Mouse (Mus musculus) erythroblast, embryonic 14.5 days (primary cell): ENCODE data around the gene Dnaic1.

ENCODE experiments used
- GATA1 ChIP-seq: IDR thresholded peaks from 2 replicates; pipeline ENCODE4 v1.6.1; 2012; ENCODE audit warnings: low read length, inconsistent platforms, mixed read lengths
- TAL1 ChIP-seq: IDR thresholded peaks from 3 replicates; pipeline ENCODE4 v1.6.1; 2012; ENCODE audit warnings: low read length, inconsistent platforms, mixed read lengths

DNA sequence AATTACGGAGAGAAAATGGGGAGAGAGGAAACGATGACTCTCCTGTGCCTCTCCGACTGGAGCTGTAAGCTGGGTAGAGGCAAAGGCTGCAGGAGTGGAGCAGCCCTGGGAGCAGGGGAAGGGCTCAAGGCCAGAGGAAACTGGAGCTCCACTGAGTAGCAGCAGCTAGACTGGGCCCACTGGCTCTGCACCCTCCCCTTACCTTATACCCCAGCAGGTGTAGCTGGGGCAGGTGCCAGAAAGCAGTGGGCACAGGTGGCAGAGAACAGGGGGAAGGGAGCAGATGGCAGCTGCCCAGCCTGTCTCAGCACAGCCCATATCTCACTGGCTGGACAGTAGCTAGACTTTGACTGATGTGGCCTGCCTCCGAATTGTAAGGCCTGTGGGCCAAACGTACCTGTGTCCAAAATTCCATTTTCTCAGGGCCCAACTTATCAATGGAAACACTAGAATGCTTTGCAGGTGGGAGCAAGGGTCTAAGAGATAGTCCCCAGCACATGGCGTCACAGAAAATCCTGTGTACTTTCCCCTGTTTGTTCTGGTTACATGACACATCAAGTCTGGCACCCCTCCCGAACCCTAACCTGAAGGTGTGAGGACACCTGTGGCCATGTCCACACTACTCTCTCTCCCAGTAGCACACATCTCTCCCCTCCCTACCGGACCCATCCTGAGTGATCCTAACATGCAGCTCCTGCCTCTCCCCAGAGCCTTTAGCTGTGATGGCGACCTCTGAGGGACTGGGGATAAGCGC, 67.5 kb downstream of the Dnaic1 start:
- TF ChIP-seq TAL1 (no peak), GATA1 (no peak)
